Mouse (Mus musculus) T-cell, adult 66 days (primary cell): ENCODE measurements around the gene Dhrs4. TPM values are rescaled to one million over a fixed set of nuclear protein-coding genes. Genes with fewer than 3 reads are reported as not detected.

ENCODE experiments used
- total RNA-seq, 2 experiments: library from RNA; stranded (reverse); gene quantifications; 3 replicates in 1 of 2; 4 replicates in 1 of 2; pipeline ENCODE4 v1.2.4; 2023

Gene Dhrs4
- total RNA-seq, result 10 to 100 TPM; 23.0 to 26.3 TPM

GRCm38 (mm10) chr14:55478651-55479599 is at the start of gene Dhrs4:
Gene Dhrs4, plus strand, starts transcription at chr14:55478758.

GRCm38 (mm10) chr14:55490361-55491201 is 12.0 kb downstream of the Dhrs4 start, which contains the start of gene Carmil3:
Gene Carmil3, plus strand, starts transcription at chr14:55490651.

GRCm38 (mm10) chr14:55510125-55510731 is 31.7 kb downstream of the Dhrs4 start, which contains the start of gene Cpne6:
Gene Cpne6, plus strand, starts transcription at chr14:55510445.

GRCm38 (mm10) chr14:55524785-55525184 is 46.2 kb downstream of the Dhrs4 start, which contains the start of gene Nrl:
Gene Nrl, minus strand, starts transcription at chr14:55524981.

Other genes starting within 250 kb of the Dhrs4 start
- under 1 TPM; 0.64 to 0.68 TPM for gene Carmil3, start 11.9 kb downstream of the Dhrs4 start, total RNA-seq
- not detected for gene Cpne6, start 31.7 kb downstream of the Dhrs4 start, total RNA-seq
- not detected for gene Nrl, start 46.2 kb downstream of the Dhrs4 start, total RNA-seq
- 10 to 100 TPM; 12.3 to 20.4 TPM for gene Pck2, start 61.5 kb downstream of the Dhrs4 start, total RNA-seq
- 10 to 100 TPM; 73.6 to 74.9 TPM for gene Dcaf11, start 81.2 kb downstream of the Dhrs4 start, total RNA-seq
- 1 to 10 TPM; 4.9 to 6.6 TPM for gene A730061H03Rik, start 81.6 kb downstream of the Dhrs4 start, total RNA-seq
- not detected for gene Fitm1, start 96.9 kb downstream of the Dhrs4 start, total RNA-seq
- gene Psme1, start 99.4 kb downstream of the Dhrs4 start, total RNA-seq, result 100 to 1,000 TPM; 310 to 383 TPM
- gene Emc9, start 106.5 kb downstream of the Dhrs4 start, total RNA-seq, result 10 to 100 TPM; 23.4 to 24.2 TPM
- 100 to 1,000 TPM; 462 to 464 TPM for gene Psme2, start 112.4 kb downstream of the Dhrs4 start, total RNA-seq
- gene Rnf31, start 113.0 kb downstream of the Dhrs4 start, total RNA-seq, result 100 to 1,000 TPM; 112 to 116 TPM
- 100 to 1,000 TPM; 104 to 137 TPM for gene Irf9, start 124.8 kb downstream of the Dhrs4 start, total RNA-seq
- 1 to 10 TPM in 1 of 2 experiments, not detected in 1; 1.3 TPM for gene Rec8, start 139.3 kb downstream of the Dhrs4 start, total RNA-seq
- gene Ipo4, start 157.2 kb downstream of the Dhrs4 start, total RNA-seq, result 10 to 100 TPM; 70.5 to 88.4 TPM
- gene Gm49378, start 159.1 kb downstream of the Dhrs4 start, total RNA-seq, result 1 to 10 TPM; 4.0 to 4.6 TPM
- 10 to 100 TPM; 43.9 to 52.9 TPM for gene Tm9sf1, start 165.0 kb downstream of the Dhrs4 start, total RNA-seq
- gene Tssk4, start 171.4 kb downstream of the Dhrs4 start, total RNA-seq, result 1 to 10 TPM; 4.1 to 5.9 TPM
- 10 to 100 TPM; 44.5 to 56.7 TPM for gene Mdp1, start 181.8 kb downstream of the Dhrs4 start, total RNA-seq
- 10 to 100 TPM; 19.3 to 25.8 TPM for gene Gmpr2, start 193.2 kb downstream of the Dhrs4 start, total RNA-seq
- gene Nedd8, start 193.4 kb downstream of the Dhrs4 start, total RNA-seq, result 100 to 1,000 TPM; 182 to 187 TPM
- gene Tinf2, start 203.1 kb downstream of the Dhrs4 start, total RNA-seq, result 100 to 1,000 TPM in 1 of 2 experiments, 10 to 100 TPM in 1; 94.4 to 113 TPM
- 1 to 10 TPM; 4.4 to 4.9 TPM for gene Tgm1, start 235.2 kb downstream of the Dhrs4 start, total RNA-seq
- 100 to 1,000 TPM in 1 of 2 experiments, 10 to 100 TPM in 1; 82.0 to 104 TPM for gene Rabggta, start 243.5 kb downstream of the Dhrs4 start, total RNA-seq